Comparison of ENCODE assay signal across 9 mouse cellular contexts in the genomic region with DNA sequence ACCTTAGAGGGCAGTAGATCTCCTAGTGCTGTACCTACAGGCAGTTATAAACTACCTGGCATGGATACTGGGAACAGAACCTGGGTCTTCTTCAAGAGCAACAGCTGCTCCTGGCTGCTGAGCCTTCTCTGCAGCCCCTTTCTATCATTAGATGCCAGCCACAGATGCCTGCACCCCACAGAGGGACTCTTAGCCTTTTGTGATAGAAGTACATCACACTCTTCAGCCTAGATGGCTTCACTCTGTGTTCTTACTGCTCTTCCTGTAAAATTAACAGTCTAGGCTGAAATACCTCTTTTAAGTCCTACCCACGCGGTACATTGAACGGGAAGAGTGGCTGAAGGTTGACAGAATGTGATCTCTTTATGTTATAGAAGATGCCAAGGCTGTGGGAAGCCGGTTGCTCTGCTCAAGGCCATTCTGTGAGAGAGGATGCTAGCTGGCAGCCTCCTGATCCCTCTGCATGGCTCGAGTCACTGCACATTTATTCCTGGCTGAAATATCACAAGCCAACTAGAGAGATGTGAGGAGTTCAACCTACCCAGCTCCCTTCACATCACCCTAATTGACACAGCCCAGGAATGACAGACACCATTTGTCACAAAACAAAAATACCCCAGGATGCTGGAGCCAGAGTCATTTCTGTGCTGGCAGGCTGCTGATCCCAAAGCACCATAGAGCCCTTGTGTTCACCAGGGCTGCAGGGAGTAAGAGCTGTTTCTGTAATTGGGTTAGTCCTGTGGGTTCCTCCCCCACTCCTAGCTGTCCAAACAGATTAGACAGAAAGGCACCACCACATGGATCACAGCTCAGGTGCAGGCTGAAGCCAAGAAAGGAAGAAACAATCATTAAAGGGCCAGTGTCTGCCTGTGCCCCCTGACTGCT.
DNase-seq lines count a peak whose midpoint lies in the region; ATAC-seq lines count a peak whose summit lies in the region.
"Had no signal": no experiment of that assay in that cellular context is flagged by ENCODE, and none has a peak within 500 bp of the region (broad histone marks: within the 10 kb centered on the region; RNA-seq: fewer than 3 reads in every experiment).

No protein-coding gene starts in this region.

- H3K27ac ChIP-seq in hindbrain, embryonic 10.5 days: 0 out of 2 replicates have a peak overlapping the region, but pooled peaks have one; percentile 46
- H3K27ac ChIP-seq in neural tube, embryonic 15.5 days (replicated peaks): peak overlapping the region; percentile 58
- H3K27ac ChIP-seq: heart, embryonic 13.5 days had no signal

- no peaks in the 10 kb centered on the region for H3K27me3 ChIP-seq in hindbrain, embryonic 10.5 days (ENCODE audit: insufficient read depth, poor library complexity, severe bottlenecking)
- no peaks in the 10 kb centered on the region for H3K27me3 ChIP-seq in neural tube, embryonic 15.5 days (replicated peaks)
- H3K27me3 ChIP-seq: heart, embryonic 13.5 days had no signal

- DNase-seq in left cerebral cortex, adult 11 months (ENCODE audit: low spot score): peak; percentile 16
- DNase-seq in left cerebral cortex, postnatal 10 days (ENCODE audit: extremely low spot score in 1 of 2, low spot score in 2 of 2): no peak
- peak; percentile 79 to 89 for DNase-seq in cerebellum, postnatal 14 days
- DNase-seq in hindbrain, embryonic 10.5 days (ENCODE audit: low spot score): no peak
- no peak for DNase-seq in gastrocnemius, adult 8-10 months (ENCODE audit: low spot score in 2 of 2)
- no peak for DNase-seq in spleen, postnatal 4 days (ENCODE audit: low spot score in 2 of 2)

- H3K9me3 ChIP-seq in hindbrain, embryonic 10.5 days: no peaks in the 10 kb centered on the region
- H3K9me3 ChIP-seq in neural tube, embryonic 15.5 days (replicated peaks): no peaks in the 10 kb centered on the region
- H3K9me3 ChIP-seq: heart, embryonic 13.5 days had no signal

- H3K4me1 ChIP-seq in hindbrain, embryonic 10.5 days (replicated peaks): peaks cover 8% of the 10 kb centered on the region
- peaks cover 15% of the 10 kb centered on the region for H3K4me1 ChIP-seq in neural tube, embryonic 15.5 days

- 76% methylated on average over 5 of the region's 5 CpGs for WGBS in hindbrain, embryonic 10.5 days
- 51% methylated on average over 5 of the region's 5 CpGs for WGBS in neural tube, embryonic 15.5 days

- intact Hi-C loops in left cerebral cortex, postnatal 10 days (cut with DNase I): no loop called here

- H3K4me2 ChIP-seq in neural tube, embryonic 15.5 days: no peak overlapping the region; the same call in 1 of the 2 replicates
- H3K4me2 ChIP-seq: heart, embryonic 13.5 days had no signal

- no peaks in the 10 kb centered on the region for H3K36me3 ChIP-seq in hindbrain, embryonic 10.5 days
- H3K36me3 ChIP-seq in neural tube, embryonic 15.5 days: no peaks in the 10 kb centered on the region
- H3K36me3 ChIP-seq: heart, embryonic 13.5 days had no signal

- peak; percentile 90 for ATAC-seq in neural tube, embryonic 15.5 days (ENCODE audit: low FRiP score)
- ATAC-seq in megakaryocyte progenitor cell, adult 5-6 weeks (replicated peaks; ENCODE audit: poor library complexity): no peak

- no peak overlapping the region for H3K9ac ChIP-seq in neural tube, embryonic 15.5 days (replicated peaks)
- H3K9ac ChIP-seq: heart, embryonic 13.5 days had no signal

- H3K4me3 ChIP-seq in hindbrain, embryonic 10.5 days: no peak overlapping the region
- H3K4me3 ChIP-seq in neural tube, embryonic 15.5 days (replicated peaks): no peak overlapping the region
- H3K4me3 ChIP-seq: heart, embryonic 13.5 days had no signal

Comparison
In these comparisons a context has a peak if more than half of its experiments do, and no peak if none do; other contexts are left out.
1. DNase-seq: peak in left cerebral cortex, adult 11 months (single experiment) and cerebellum, postnatal 14 days (2 of 2); none in left cerebral cortex, postnatal 10 days (0 of 2), hindbrain, embryonic 10.5 days (single experiment), gastrocnemius, adult 8-10 months (0 of 2) and spleen, postnatal 4 days (0 of 2).